Mouse (Mus musculus): ENCODE measurements around the gene Foxp4.

GRCm38 (mm10) chr17:47936591-47936990 is 12.1 kb upstream of the Foxp4 start:
- TF ChIP-seq CTCF (IDR thresholded peaks at IDR 0.05; ENCODE audit: control insufficient read depth, insufficient read depth, insufficient read length), result no peak
- no peak for TF ChIP-seq USF1 (IDR thresholded peaks at IDR 0.05; ENCODE audit: low read depth)
- no peak for TF ChIP-seq MAX (IDR thresholded peaks at IDR 0.05)

Measured in C2C12 (cell line).